Mouse (Mus musculus): ENCODE measurements around the gene Mag. TPM values are rescaled to one million over a fixed set of nuclear protein-coding genes. Genes with fewer than 3 reads are reported as not detected.
"Not testable (repeated sequence)": the region's sequence is repeated elsewhere in the genome, so short reads cannot be mapped to it uniquely, and the experiment has no call there.

Gene Mag
- polyA plus RNA-seq, 1 experiment from 2014 or later: 1.0 TPM

DNA sequence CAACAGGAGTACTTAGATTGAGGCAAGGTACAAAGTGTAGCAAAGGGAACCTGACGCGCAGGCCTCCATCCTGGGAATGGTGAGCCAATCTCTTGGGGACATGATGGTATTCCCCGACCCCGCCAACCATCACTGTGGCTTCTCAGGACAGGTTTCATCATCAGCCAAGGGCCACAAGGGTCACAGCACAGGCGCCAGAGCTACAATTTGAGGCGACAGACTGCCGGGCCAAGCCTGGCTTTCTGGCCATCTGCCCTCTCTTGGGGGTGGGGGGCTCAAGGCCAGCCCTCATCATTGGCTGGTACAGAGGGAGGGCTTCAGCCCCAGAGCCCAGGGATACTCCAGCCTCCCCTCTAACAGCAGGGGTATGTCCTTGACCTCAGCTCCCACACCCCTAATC is 30.8 kb upstream of the Mag start:
- not testable (repeated sequence) for H3K27ac ChIP-seq (ENCODE audit: low read depth, low read length); H3K9ac ChIP-seq (ENCODE audit: low read length); ATAC-seq; H3K4me3 ChIP-seq (ENCODE audit: low read depth, low read length); DNase-seq (ENCODE audit: low spot score); H3K27me3 ChIP-seq (replicated peaks; ENCODE audit: control insufficient read depth, insufficient read depth, low read length); H3K4me1 ChIP-seq (ENCODE audit: control insufficient read depth, insufficient read depth, low read length); H3K4me2 ChIP-seq (ENCODE audit: low read length); H3K9me3 ChIP-seq (replicated peaks; ENCODE audit: control insufficient read depth, low read length)
- peaks cover 33% of the 10 kb centered on the region for H3K36me3 ChIP-seq (ENCODE audit: control insufficient read depth, insufficient read depth, low read length)
- WGBS: 95% methylated on average over 7 of the region's 7 CpGs

GRCm38 (mm10) chr7:30944706-30945105 is 30.0 kb upstream of the Mag start:
- H3K9me3 ChIP-seq (replicated peaks; ENCODE audit: control insufficient read depth, low read length); H3K4me1 ChIP-seq (ENCODE audit: control insufficient read depth, insufficient read depth, low read length); H3K9ac ChIP-seq (ENCODE audit: low read length); H3K4me3 ChIP-seq (ENCODE audit: low read depth, low read length); H3K4me2 ChIP-seq (ENCODE audit: low read length); DNase-seq (ENCODE audit: low spot score); H3K27ac ChIP-seq (ENCODE audit: low read depth, low read length); ATAC-seq; H3K27me3 ChIP-seq (replicated peaks; ENCODE audit: control insufficient read depth, insufficient read depth, low read length): not testable (repeated sequence)
- H3K36me3 ChIP-seq (ENCODE audit: control insufficient read depth, insufficient read depth, low read length): peaks cover 26% of the 10 kb centered on the region
- WGBS: 71% methylated on average over 2 of the region's 2 CpGs

DNA sequence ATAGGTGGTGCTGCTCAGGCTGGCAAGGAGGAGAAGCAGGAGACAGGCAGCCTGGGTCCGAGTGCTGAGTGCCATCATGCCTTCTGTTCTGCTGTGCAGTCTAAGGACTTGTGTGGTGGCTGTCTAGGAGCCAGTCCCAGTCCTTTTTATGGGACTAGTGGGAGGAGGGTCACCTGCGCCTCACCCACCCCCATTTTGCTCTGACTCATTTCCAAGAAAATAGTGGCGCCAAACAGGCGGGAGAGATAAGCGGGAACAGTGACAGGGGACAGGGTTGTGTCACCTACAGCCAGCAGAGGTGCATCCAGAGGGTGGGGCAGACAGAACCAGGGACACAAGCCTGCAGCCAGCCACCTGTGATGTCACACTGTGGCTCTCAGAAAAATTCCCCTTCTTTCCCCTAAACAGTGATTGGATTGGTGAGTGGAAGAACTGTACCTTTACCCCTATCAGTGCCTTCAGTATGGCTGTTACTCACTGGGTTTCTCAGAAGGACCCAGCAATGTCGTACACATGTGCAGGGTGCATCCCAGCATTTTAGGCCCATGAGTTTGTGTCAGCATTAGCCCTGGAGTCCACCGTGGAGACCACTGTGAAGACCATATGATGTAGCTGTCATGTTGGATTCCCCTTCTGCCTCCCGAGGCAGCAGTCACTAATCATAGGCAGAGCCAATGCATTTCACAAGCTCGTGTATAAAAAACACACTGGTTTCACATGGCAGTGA is 29.4 kb upstream of the Mag start, which contains the start of gene Hamp:
Gene Hamp, minus strand, starts transcription at position 124 of the 727 bp plus-strand sequence.
- ATAC-seq (no peak), DNase-seq (ENCODE audit: low spot score) (no peak)
- H3K36me3 ChIP-seq (ENCODE audit: control insufficient read depth, insufficient read depth, low read length): peaks cover 21% of the 10 kb centered on the region
- no peak within 1 kb of the TSS for H3K27ac ChIP-seq (ENCODE audit: low read depth, low read length)
- no peak within 1 kb of the TSS for H3K4me3 ChIP-seq (ENCODE audit: low read depth, low read length)
- no peaks in the 10 kb centered on the region for H3K27me3 ChIP-seq (replicated peaks; ENCODE audit: control insufficient read depth, insufficient read depth, low read length)
- no peaks in the 10 kb centered on the region for H3K4me1 ChIP-seq (ENCODE audit: control insufficient read depth, insufficient read depth, low read length)
- no peak within 1 kb of the TSS for H3K4me2 ChIP-seq (ENCODE audit: low read length)
- no peak within 1 kb of the TSS for H3K9ac ChIP-seq (ENCODE audit: low read length)
- 78% methylated on average over 9 of the region's 9 CpGs for WGBS
- no peaks in the 10 kb centered on the region for H3K9me3 ChIP-seq (replicated peaks; ENCODE audit: control insufficient read depth, low read length)

- H3K27ac ChIP-seq (ENCODE audit: low read depth, low read length); H3K27me3 ChIP-seq (replicated peaks; ENCODE audit: control insufficient read depth, insufficient read depth, low read length); ATAC-seq; DNase-seq (ENCODE audit: low spot score); H3K9ac ChIP-seq (ENCODE audit: low read length); H3K4me3 ChIP-seq (ENCODE audit: low read depth, low read length); H3K9me3 ChIP-seq (replicated peaks; ENCODE audit: control insufficient read depth, low read length); H3K4me1 ChIP-seq (ENCODE audit: control insufficient read depth, insufficient read depth, low read length); H3K4me2 ChIP-seq (ENCODE audit: low read length): not testable (repeated sequence)
- H3K36me3 ChIP-seq (ENCODE audit: control insufficient read depth, insufficient read depth, low read length): peaks cover 16% of the 10 kb centered on the region
- WGBS: 62% methylated on average over 3 of the region's 3 CpGs
These were observed 27.7 kb upstream of the Mag start for GRCm38 (mm10) chr7:30942365-30942764.

- ATAC-seq; H3K4me2 ChIP-seq (ENCODE audit: low read length); H3K27me3 ChIP-seq (replicated peaks; ENCODE audit: control insufficient read depth, insufficient read depth, low read length); DNase-seq (ENCODE audit: low spot score); H3K4me1 ChIP-seq (ENCODE audit: control insufficient read depth, insufficient read depth, low read length); H3K36me3 ChIP-seq (ENCODE audit: control insufficient read depth, insufficient read depth, low read length); H3K9ac ChIP-seq (ENCODE audit: low read length); H3K9me3 ChIP-seq (replicated peaks; ENCODE audit: control insufficient read depth, low read length); H3K4me3 ChIP-seq (ENCODE audit: low read depth, low read length); H3K27ac ChIP-seq (ENCODE audit: low read depth, low read length): not testable (repeated sequence)
- 90% methylated on average over 1 of the region's 1 CpGs for WGBS
These were observed 25.4 kb upstream of the Mag start for GRCm38 (mm10) chr7:30940070-30940469.

DNA sequence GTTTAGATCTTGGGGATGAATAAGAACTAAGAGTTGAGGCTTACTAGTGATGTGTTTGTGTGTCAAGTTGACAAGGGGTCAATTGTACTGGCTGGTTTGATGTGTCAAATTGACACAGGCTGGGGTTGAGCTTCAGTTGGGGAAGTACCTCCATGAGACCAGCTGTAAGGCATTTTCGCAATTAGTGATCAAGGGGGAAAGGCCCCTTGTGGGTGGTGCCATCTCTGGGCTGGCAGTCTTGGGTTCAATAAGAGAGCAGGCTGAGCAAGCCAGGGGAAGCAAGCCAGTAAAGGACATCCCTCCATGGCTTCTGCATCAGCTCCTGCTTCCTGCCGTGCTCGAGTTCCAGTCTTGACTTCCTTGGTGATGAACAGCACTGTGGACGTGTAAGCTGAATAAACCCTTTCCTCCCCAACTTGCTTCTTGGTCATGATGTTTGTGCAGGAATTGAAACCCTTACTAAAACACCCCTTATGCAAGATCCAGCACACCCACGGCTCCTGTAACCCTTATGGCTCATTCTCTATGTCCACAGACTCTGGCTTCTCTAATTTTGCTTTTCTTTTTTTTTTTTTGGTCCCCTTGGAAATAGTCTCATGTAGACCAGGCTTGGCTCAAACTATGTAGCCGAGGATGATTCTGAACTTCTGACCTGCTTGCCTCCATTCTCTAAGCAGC is 20.9 kb upstream of the Mag start:
- not testable (repeated sequence) for H3K4me1 ChIP-seq (ENCODE audit: control insufficient read depth, insufficient read depth, low read length); H3K27me3 ChIP-seq (replicated peaks; ENCODE audit: control insufficient read depth, insufficient read depth, low read length); H3K27ac ChIP-seq (ENCODE audit: low read depth, low read length); H3K4me3 ChIP-seq (ENCODE audit: low read depth, low read length); H3K9me3 ChIP-seq (replicated peaks; ENCODE audit: control insufficient read depth, low read length); H3K9ac ChIP-seq (ENCODE audit: low read length); ATAC-seq; DNase-seq (ENCODE audit: low spot score); H3K36me3 ChIP-seq (ENCODE audit: control insufficient read depth, insufficient read depth, low read length); H3K4me2 ChIP-seq (ENCODE audit: low read length)
- WGBS: 79% methylated on average over 6 of the region's 6 CpGs

- not testable (repeated sequence) for H3K9ac ChIP-seq (ENCODE audit: low read length); H3K4me2 ChIP-seq (ENCODE audit: low read length); H3K27ac ChIP-seq (ENCODE audit: low read depth, low read length); H3K36me3 ChIP-seq (ENCODE audit: control insufficient read depth, insufficient read depth, low read length); ATAC-seq; H3K9me3 ChIP-seq (replicated peaks; ENCODE audit: control insufficient read depth, low read length); H3K4me1 ChIP-seq (ENCODE audit: control insufficient read depth, insufficient read depth, low read length); H3K4me3 ChIP-seq (ENCODE audit: low read depth, low read length); H3K27me3 ChIP-seq (replicated peaks; ENCODE audit: control insufficient read depth, insufficient read depth, low read length); DNase-seq (ENCODE audit: low spot score)
- 82% methylated on average over 2 of the region's 2 CpGs for WGBS
These were observed 9.9 kb upstream of the Mag start, which contains the start of gene Hamp2 for GRCm38 (mm10) chr7:30924581-30924980. Hamp2 (minus strand) TSS chr7:30924681.

DNA sequence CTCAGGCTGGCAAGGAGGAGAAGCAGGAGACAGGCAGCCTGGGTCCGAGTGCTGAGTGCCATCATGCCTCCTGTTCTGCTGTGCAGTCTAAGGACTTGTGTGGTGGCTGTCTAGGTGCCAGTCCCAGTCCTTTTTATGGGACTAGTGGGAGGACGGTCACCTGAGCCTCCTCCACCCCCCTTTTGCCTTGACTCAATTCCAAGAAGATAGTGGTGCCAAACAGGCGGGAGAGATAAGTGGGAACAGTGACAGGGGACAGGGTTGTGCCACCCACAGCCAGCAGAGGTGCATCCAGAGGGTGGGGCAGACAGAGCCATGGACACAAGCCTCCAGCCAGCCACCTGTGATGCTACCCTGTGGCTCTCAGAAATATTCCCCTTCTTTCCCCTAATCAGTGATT is 9.4 kb upstream of the Mag start:
- H3K27me3 ChIP-seq (replicated peaks; ENCODE audit: control insufficient read depth, insufficient read depth, low read length): no peaks in the 10 kb centered on the region
- H3K4me1 ChIP-seq (ENCODE audit: control insufficient read depth, insufficient read depth, low read length): no peaks in the 10 kb centered on the region
- H3K27ac ChIP-seq (ENCODE audit: low read depth, low read length): no peak overlapping the region
- WGBS: 66% methylated on average over 3 of the region's 3 CpGs
- no peaks in the 10 kb centered on the region for H3K9me3 ChIP-seq (replicated peaks; ENCODE audit: control insufficient read depth, low read length)
- H3K4me2 ChIP-seq (ENCODE audit: low read length): no peak overlapping the region
- no peak overlapping the region for H3K4me3 ChIP-seq (ENCODE audit: low read depth, low read length)
- DNase-seq (ENCODE audit: low spot score): no peak
- no peak overlapping the region for H3K9ac ChIP-seq (ENCODE audit: low read length)
- no peak for ATAC-seq
- no peaks in the 10 kb centered on the region for H3K36me3 ChIP-seq (ENCODE audit: control insufficient read depth, insufficient read depth, low read length)

GRCm38 (mm10) chr7:30922490-30922889 is 7.8 kb upstream of the Mag start:
- not testable (repeated sequence) for H3K9me3 ChIP-seq (replicated peaks; ENCODE audit: control insufficient read depth, low read length); H3K4me3 ChIP-seq (ENCODE audit: low read depth, low read length); H3K36me3 ChIP-seq (ENCODE audit: control insufficient read depth, insufficient read depth, low read length); H3K27ac ChIP-seq (ENCODE audit: low read depth, low read length); DNase-seq (ENCODE audit: low spot score); H3K4me2 ChIP-seq (ENCODE audit: low read length); ATAC-seq; H3K9ac ChIP-seq (ENCODE audit: low read length); H3K27me3 ChIP-seq (replicated peaks; ENCODE audit: control insufficient read depth, insufficient read depth, low read length); H3K4me1 ChIP-seq (ENCODE audit: control insufficient read depth, insufficient read depth, low read length)
- WGBS: 41% methylated on average over 3 of the region's 3 CpGs
